Mouse (Mus musculus): ENCODE results near the gene Trak1. TPM values are rescaled to one million over a fixed set of nuclear protein-coding genes. Genes with fewer than 3 reads are reported as not detected.

Trak1 gene
- total RNA-seq, 1 experiment: 18.9 TPM

GRCm38 (mm10) chr9:121298411-121299091 lies 1.2 kb downstream of the Trak1 start:
- no peak overlapping the region for H3K27ac ChIP-seq (ENCODE audit: insufficient read depth, low read depth, low read length, poor library complexity, severe bottlenecking)
- H3K4me3 ChIP-seq (ENCODE audit: insufficient read depth in 1 of 2, low read depth in 1 of 2, low read length in 2 of 2, poor library complexity in 1 of 2, severe bottlenecking in 1 of 2): peak overlapping the region; percentile 87 to 90

GRCm38 (mm10) chr9:121299223-121299755 lies 2.0 kb downstream of the Trak1 start:
- Histone ChIP-seq H3K27ac (ENCODE audit: insufficient read depth, low read depth, low read length, poor library complexity, severe bottlenecking) (no peak overlapping the region), H3K9me3 (ENCODE audit: control insufficient read depth, insufficient read depth, low read depth, low read length) (no peaks in the 10 kb centered on the region), H3K4me1 (ENCODE audit: control insufficient read depth in 2 of 2, insufficient read depth in 2 of 2, low read length in 2 of 2, poor library complexity in 1 of 2) (peaks cover 12 to 30% of the 10 kb centered on the region in 2 experiments; a peak in 3 of 4 replicates), H3K9ac (ENCODE audit: insufficient read depth, low read depth, low read length, poor library complexity, severe bottlenecking) (no peak overlapping the region), H3K36me3 (ENCODE audit: control insufficient read depth, insufficient read depth, low read length, poor library complexity, severe bottlenecking) (no peaks in the 10 kb centered on the region; the same call in 1 of the 2 replicates), H3K4me3 (ENCODE audit: insufficient read depth in 1 of 2, low read depth in 1 of 2, low read length in 2 of 2, poor library complexity in 1 of 2, severe bottlenecking in 1 of 2) (peak overlapping the region; percentile 5 to 11; a peak in 2 of 4 replicates)
- no peak for TF ChIP-seq ZC3H11A (IDR thresholded peaks at IDR 0.05; ENCODE audit: borderline replicate concordance, low read depth, low read length)
- DNase-seq (ENCODE audit: low read depth, low spot score): no peak
- in situ Hi-C loops (cut with MboI; ENCODE audit: low sequenced_read_pairs in 2 of 2, unreplicated experiment in 2 of 2): no loop called here

More at GRCm38 (mm10) chr9:121298411-121299091, 1.2 kb downstream of the Trak1 start:
- in situ Hi-C loops (cut with MboI; ENCODE audit: low sequenced_read_pairs in 2 of 2, unreplicated experiment in 2 of 2): no loop called here
- no peaks in the 10 kb centered on the region; the same call in 1 of the 2 replicates for H3K36me3 ChIP-seq (ENCODE audit: control insufficient read depth, insufficient read depth, low read length, poor library complexity, severe bottlenecking)
- H3K9me3 ChIP-seq (ENCODE audit: control insufficient read depth, insufficient read depth, low read depth, low read length): no peaks in the 10 kb centered on the region
- TF ChIP-seq ZC3H11A (IDR thresholded peaks at IDR 0.05; ENCODE audit: borderline replicate concordance, low read depth, low read length): no peak
- no peak for TF ChIP-seq ZNF384 (IDR thresholded peaks at IDR 0.05; ENCODE audit: low read depth, low read length)
- TF ChIP-seq HCFC1 (IDR thresholded peaks at IDR 0.05; ENCODE audit: borderline replicate concordance, insufficient read depth, low read length): no peak
- TF ChIP-seq CHD2 (IDR thresholded peaks at IDR 0.05; ENCODE audit: low read depth, low read length): no peak
- no peak for TF ChIP-seq MAFK (IDR thresholded peaks at IDR 0.05; ENCODE audit: insufficient read depth, low read depth, low read length)
- peaks cover 5 to 28% of the 10 kb centered on the region in 2 experiments; a peak in 3 of 4 replicates for H3K4me1 ChIP-seq (ENCODE audit: control insufficient read depth in 2 of 2, insufficient read depth in 2 of 2, low read length in 2 of 2, poor library complexity in 1 of 2)
- DNase-seq (ENCODE audit: low read depth, low spot score): no peak
- H3K9ac ChIP-seq (ENCODE audit: insufficient read depth, low read depth, low read length, poor library complexity, severe bottlenecking): peak overlapping the region; percentile 34; the same call in 1 of the 2 replicates

- H3K9ac ChIP-seq (ENCODE audit: insufficient read depth, low read depth, low read length, poor library complexity, severe bottlenecking): peak overlapping the region; percentile 46; the same call in 1 of the 2 replicates
- H3K4me1 ChIP-seq (ENCODE audit: control insufficient read depth in 2 of 2, insufficient read depth in 2 of 2, low read length in 2 of 2, poor library complexity in 1 of 2): peaks cover 12 to 32% of the 10 kb centered on the region in 2 experiments
- no peaks in the 10 kb centered on the region for H3K9me3 ChIP-seq (ENCODE audit: control insufficient read depth, insufficient read depth, low read depth, low read length)
- no peak for DNase-seq (ENCODE audit: low read depth, low spot score)
- in situ Hi-C loops (cut with MboI; ENCODE audit: low sequenced_read_pairs in 2 of 2, unreplicated experiment in 2 of 2): loop anchor here in 1 of 2 experiments (5.0 kb wide), 1 partner anchor 52 kb away; no protein-coding TSS in a partner anchor
- no peaks in the 10 kb centered on the region; the same call in 1 of the 2 replicates for H3K36me3 ChIP-seq (ENCODE audit: control insufficient read depth, insufficient read depth, low read length, poor library complexity, severe bottlenecking)
- H3K4me3 ChIP-seq (ENCODE audit: insufficient read depth in 1 of 2, low read depth in 1 of 2, low read length in 2 of 2, poor library complexity in 1 of 2, severe bottlenecking in 1 of 2): peak overlapping the region; percentile 11 to 42; a peak in 3 of 4 replicates
- no peak for TF ChIP-seq HCFC1 (IDR thresholded peaks at IDR 0.05; ENCODE audit: borderline replicate concordance, insufficient read depth, low read length)
- TF ChIP-seq MAFK (IDR thresholded peaks at IDR 0.05; ENCODE audit: insufficient read depth, low read depth, low read length): no peak
- no peak for TF ChIP-seq ZNF384 (IDR thresholded peaks at IDR 0.05; ENCODE audit: low read depth, low read length)
- TF ChIP-seq ZC3H11A (IDR thresholded peaks at IDR 0.05; ENCODE audit: borderline replicate concordance, low read depth, low read length): no peak
- no peak for TF ChIP-seq CHD2 (IDR thresholded peaks at IDR 0.05; ENCODE audit: low read depth, low read length)
- H3K27ac ChIP-seq (ENCODE audit: insufficient read depth, low read depth, low read length, poor library complexity, severe bottlenecking): no peak overlapping the region
These were observed 2.8 kb downstream of the Trak1 start for GRCm38 (mm10) chr9:121299976-121300570.

GRCm38 (mm10) chr9:121301041-121301920 lies 4.0 kb downstream of the Trak1 start:
- DNase-seq (ENCODE audit: low read depth, low spot score): no peak
- no peaks in the 10 kb centered on the region for H3K9me3 ChIP-seq (ENCODE audit: control insufficient read depth, insufficient read depth, low read depth, low read length)
- in situ Hi-C loops (cut with MboI; ENCODE audit: low sequenced_read_pairs in 2 of 2, unreplicated experiment in 2 of 2): loop anchor here in 1 of 2 experiments (5.0 kb wide), 1 partner anchor 51 kb away; no protein-coding TSS in a partner anchor
- no peak for TF ChIP-seq HCFC1 (IDR thresholded peaks at IDR 0.05; ENCODE audit: borderline replicate concordance, insufficient read depth, low read length)
- no peak for TF ChIP-seq MAFK (IDR thresholded peaks at IDR 0.05; ENCODE audit: insufficient read depth, low read depth, low read length)
- TF ChIP-seq CHD2 (IDR thresholded peaks at IDR 0.05; ENCODE audit: low read depth, low read length): no peak
- TF ChIP-seq ZC3H11A (IDR thresholded peaks at IDR 0.05; ENCODE audit: borderline replicate concordance, low read depth, low read length): no peak
- no peak for TF ChIP-seq ZNF384 (IDR thresholded peaks at IDR 0.05; ENCODE audit: low read depth, low read length)
- H3K4me1 ChIP-seq (ENCODE audit: control insufficient read depth in 2 of 2, insufficient read depth in 2 of 2, low read length in 2 of 2, poor library complexity in 1 of 2): peaks cover 12 to 32% of the 10 kb centered on the region in 2 experiments
- peak overlapping the region; percentile 54 to 60 for H3K4me3 ChIP-seq (ENCODE audit: insufficient read depth in 1 of 2, low read depth in 1 of 2, low read length in 2 of 2, poor library complexity in 1 of 2, severe bottlenecking in 1 of 2)
- no peaks in the 10 kb centered on the region; the same call in 1 of the 2 replicates for H3K36me3 ChIP-seq (ENCODE audit: control insufficient read depth, insufficient read depth, low read length, poor library complexity, severe bottlenecking)
- peak overlapping the region; percentile 20; the same call in 1 of the 2 replicates for H3K27ac ChIP-seq (ENCODE audit: insufficient read depth, low read depth, low read length, poor library complexity, severe bottlenecking)
- H3K9ac ChIP-seq (ENCODE audit: insufficient read depth, low read depth, low read length, poor library complexity, severe bottlenecking): peak overlapping the region; percentile 68

Measured in ES-E14 (cell line).